Mouse (Mus musculus) layer of hippocampus, postnatal 10 days (tissue): ENCODE measurements at regions not wholly inside any gene's neighbourhood (a gene's known extent, or its start where the extent isn't known, plus 50 kb on each side); places are given as distances from the start of the nearest gene placed in this dataset.

Source experiments
- DNase-seq, 2 experiments: peaks; one replicate each; pipeline ENCODE4 v3.0.0; 2021; ENCODE audit warnings: low spot score in 2 of 2

GRCm38 (mm10) chrX:68954687-68955086 lies 61.8 kb upstream of the Gm6812 start:
- peak in 1 of 2 experiments; percentile 13 for DNase-seq

GRCm38 (mm10) chrX:68953298-68953697 lies 60.4 kb upstream of the Gm6812 start:
- DNase-seq: no peak

GRCm38 (mm10) chrX:68950730-68951129 lies 57.9 kb upstream of the Gm6812 start:
- DNase-seq: no peak

GRCm38 (mm10) chrX:68945741-68946140 lies 52.9 kb upstream of the Gm6812 start:
- no peak for DNase-seq
